Mouse (Mus musculus): Measurements from ENCODE around the gene Hist1h3e. TPM values are rescaled to one million over a fixed set of nuclear protein-coding genes. Genes with fewer than 3 reads are reported as not detected.
A peak's percentile ranks its signal among the peaks of the same experiment; 100 is the strongest.
"Not testable (repeated sequence)": the region's sequence is repeated elsewhere in the genome, so short reads cannot be mapped to it uniquely, and the experiment has no call there.

The Hist1h3e gene
- polyA plus RNA-seq, 1 experiment from 2014 or later, result 1.0 TPM

GRCm38 (mm10) chr13:23577835-23578234 is 15.7 kb upstream of the Hist1h3e start:
- Histone ChIP-seq H3K36me3 (replicated peaks) (no peaks in the 10 kb centered on the region), H3K4me2 (no peak overlapping the region), H3K9ac (no peak overlapping the region), H3K9me3 (no peaks in the 10 kb centered on the region), H3K27ac (no peak overlapping the region), H3K4me1 (peaks cover 42% of the 10 kb centered on the region), H3K4me3 (no peak overlapping the region), H3K27me3 (replicated peaks) (no peaks in the 10 kb centered on the region)
- ATAC-seq (replicated peaks), result no peak
- 97% methylated on average over 1 of the region's 1 CpGs for WGBS

- Histone ChIP-seq H3K4me3 (peak overlapping the region; percentile 41), H3K4me1 (peaks cover 42% of the 10 kb centered on the region), H3K4me2 (peak overlapping the region; percentile 75), H3K36me3 (replicated peaks) (no peaks in the 10 kb centered on the region), H3K27ac (no peak overlapping the region), H3K9me3 (no peaks in the 10 kb centered on the region), H3K9ac (0 out of 2 replicates have a peak overlapping the region, but pooled peaks have one; percentile 55), H3K27me3 (replicated peaks) (no peaks in the 10 kb centered on the region)
- WGBS, result 47% methylated on average over 6 of the region's 6 CpGs
- ATAC-seq (replicated peaks), result no peak
Observed at GRCm38 (mm10) chr13:23576906-23577639, 14.9 kb upstream of the Hist1h3e start.

GRCm38 (mm10) chr13:23576351-23576881 is 14.2 kb upstream of the Hist1h3e start:
- WGBS, result 5% methylated on average over 7 of the region's 7 CpGs

GRCm38 (mm10) chr13:23575864-23576313 is 13.7 kb upstream of the Hist1h3e start:
- under 1% methylated on average over 11 of the region's 40 CpGs for WGBS
- Histone ChIP-seq H3K9ac (peak overlapping the region; percentile 55), H3K4me1 (peaks cover 40% of the 10 kb centered on the region), H3K4me2 (peak overlapping the region; percentile 75), H3K4me3 (peak overlapping the region; percentile 41), H3K27ac (peak overlapping the region; percentile 78)
- H3K27me3 ChIP-seq (replicated peaks); ATAC-seq (replicated peaks); H3K9me3 ChIP-seq; H3K36me3 ChIP-seq (replicated peaks): not testable (repeated sequence)

More at GRCm38 (mm10) chr13:23576351-23576881, 14.2 kb upstream of the Hist1h3e start:
- Histone ChIP-seq H3K27ac (peak overlapping the region; percentile 73; the same call in 1 of the 2 replicates), H3K9ac (peak overlapping the region; percentile 55), H3K36me3 (replicated peaks) (no peaks in the 10 kb centered on the region), H3K9me3 (no peaks in the 10 kb centered on the region), H3K4me3 (peak overlapping the region; percentile 41), H3K4me2 (peak overlapping the region; percentile 75), H3K4me1 (peaks cover 42% of the 10 kb centered on the region), H3K27me3 (replicated peaks) (no peaks in the 10 kb centered on the region)
- no peak for ATAC-seq (replicated peaks)

- H3K9me3 ChIP-seq, result no peaks in the 10 kb centered on the region
- H3K27me3 ChIP-seq (replicated peaks), result no peaks in the 10 kb centered on the region
- peak within 1 kb of the TSS; percentile 41 for H3K4me3 ChIP-seq
- H3K4me1 ChIP-seq, result peaks cover 37% of the 10 kb centered on the region
- peak within 1 kb of the TSS; percentile 80 for H3K27ac ChIP-seq
- peak within 1 kb of the TSS; percentile 75 for H3K4me2 ChIP-seq
- WGBS, result 0% methylated on average over 18 of the region's 18 CpGs
- H3K9ac ChIP-seq, result peak within 1 kb of the TSS; percentile 55
- peak; percentile 51 for ATAC-seq (replicated peaks)
- no peaks in the 10 kb centered on the region for H3K36me3 ChIP-seq (replicated peaks)
Observed at GRCm38 (mm10) chr13:23575271-23575851, 13.2 kb upstream of the Hist1h3e start, which contains the start of gene Hist1h3d. Gene Hist1h3d, plus strand, starts transcription at chr13:23575763.

GRCm38 (mm10) chr13:23574546-23575170 is 12.5 kb upstream of the Hist1h3e start:
- WGBS, result under 1% methylated on average over 14 of the region's 39 CpGs
- H3K27me3 ChIP-seq (replicated peaks); H3K9me3 ChIP-seq; H3K36me3 ChIP-seq (replicated peaks); H3K9ac ChIP-seq: not testable (repeated sequence)
- H3K27ac ChIP-seq, result peak overlapping the region; percentile 86
- peak overlapping the region; percentile 36 for H3K4me3 ChIP-seq
- ATAC-seq (replicated peaks), result peak; percentile 3
- H3K4me2 ChIP-seq, result peak overlapping the region; percentile 75
- peaks cover 42% of the 10 kb centered on the region for H3K4me1 ChIP-seq

GRCm38 (mm10) chr13:23573898-23574524 is 11.8 kb upstream of the Hist1h3e start, which contains the start of the genes Hist1h2bf and Hist1h2ad:
Gene Hist1h2bf, minus strand, starts transcription at chr13:23574196.
Gene Hist1h2ad, plus strand, starts transcription at chr13:23574381.
- H3K27ac ChIP-seq, result peak within 1 kb of the TSS; percentile 86
- WGBS, result under 1% methylated on average over 42 of the region's 42 CpGs
- peak within 1 kb of the TSS; percentile 41 for H3K4me3 ChIP-seq
- peak; percentile 92 for ATAC-seq (replicated peaks)
- not testable (repeated sequence) for H3K9me3 ChIP-seq; H3K9ac ChIP-seq; H3K36me3 ChIP-seq (replicated peaks); H3K27me3 ChIP-seq (replicated peaks)
- peaks cover 42% of the 10 kb centered on the region for H3K4me1 ChIP-seq
- H3K4me2 ChIP-seq, result peak within 1 kb of the TSS; percentile 75

GRCm38 (mm10) chr13:23573034-23573897 is 11.1 kb upstream of the Hist1h3e start:
- H3K4me2 ChIP-seq, result peak overlapping the region; percentile 75
- H3K27me3 ChIP-seq (replicated peaks); ATAC-seq (replicated peaks); H3K9ac ChIP-seq; H3K36me3 ChIP-seq (replicated peaks); H3K9me3 ChIP-seq: not testable (repeated sequence)
- WGBS, result 8% methylated on average over 20 of the region's 20 CpGs
- H3K4me3 ChIP-seq, result peak overlapping the region; percentile 36
- peaks cover 42% of the 10 kb centered on the region for H3K4me1 ChIP-seq
- H3K27ac ChIP-seq, result peak overlapping the region; percentile 86

GRCm38 (mm10) chr13:23572218-23573033 is 10.3 kb upstream of the Hist1h3e start:
- ATAC-seq (replicated peaks), result no peak
- no peaks in the 10 kb centered on the region for H3K9me3 ChIP-seq

GRCm38 (mm10) chr13:23571504-23572217 is 9.5 kb upstream of the Hist1h3e start:
- under 1% methylated on average over 13 of the region's 34 CpGs for WGBS
- peaks cover 34% of the 10 kb centered on the region for H3K4me1 ChIP-seq
- peak overlapping the region; percentile 96 for H3K27ac ChIP-seq
- H3K36me3 ChIP-seq (replicated peaks); H3K9me3 ChIP-seq; H3K27me3 ChIP-seq (replicated peaks): not testable (repeated sequence)
- peak overlapping the region; percentile 75 for H3K4me2 ChIP-seq
- 0 out of 2 replicates have a peak, but pooled peaks have one; percentile 0 for ATAC-seq (replicated peaks)
- H3K9ac ChIP-seq, result peak overlapping the region; percentile 65
- peak overlapping the region; percentile 45 for H3K4me3 ChIP-seq

More at GRCm38 (mm10) chr13:23572218-23573033, 10.3 kb upstream of the Hist1h3e start:
- WGBS, result 39% methylated on average over 2 of the region's 2 CpGs
- Histone ChIP-seq H3K4me3 (peak overlapping the region; percentile 45), H3K36me3 (replicated peaks) (no peaks in the 10 kb centered on the region), H3K27me3 (replicated peaks) (no peaks in the 10 kb centered on the region), H3K27ac (peak overlapping the region; percentile 96), H3K4me1 (peaks cover 42% of the 10 kb centered on the region), H3K4me2 (peak overlapping the region; percentile 75), H3K9ac (peak overlapping the region; percentile 65; the same call in 1 of the 2 replicates)

Measured in midbrain, embryonic 15.5 days (tissue).